Mouse (Mus musculus): Measurements from ENCODE around the gene Coro7. TPM values are rescaled to one million over a fixed set of nuclear protein-coding genes. Genes with fewer than 3 reads are reported as not detected.
A peak's percentile ranks its signal among the peaks of the same experiment; 100 is the strongest.
"Not testable (repeated sequence)": the region's sequence is repeated elsewhere in the genome, so short reads cannot be mapped to it uniquely, and the experiment has no call there.

Coro7 gene
- polyA plus RNA-seq, 1 experiment = 104 TPM

DNA sequence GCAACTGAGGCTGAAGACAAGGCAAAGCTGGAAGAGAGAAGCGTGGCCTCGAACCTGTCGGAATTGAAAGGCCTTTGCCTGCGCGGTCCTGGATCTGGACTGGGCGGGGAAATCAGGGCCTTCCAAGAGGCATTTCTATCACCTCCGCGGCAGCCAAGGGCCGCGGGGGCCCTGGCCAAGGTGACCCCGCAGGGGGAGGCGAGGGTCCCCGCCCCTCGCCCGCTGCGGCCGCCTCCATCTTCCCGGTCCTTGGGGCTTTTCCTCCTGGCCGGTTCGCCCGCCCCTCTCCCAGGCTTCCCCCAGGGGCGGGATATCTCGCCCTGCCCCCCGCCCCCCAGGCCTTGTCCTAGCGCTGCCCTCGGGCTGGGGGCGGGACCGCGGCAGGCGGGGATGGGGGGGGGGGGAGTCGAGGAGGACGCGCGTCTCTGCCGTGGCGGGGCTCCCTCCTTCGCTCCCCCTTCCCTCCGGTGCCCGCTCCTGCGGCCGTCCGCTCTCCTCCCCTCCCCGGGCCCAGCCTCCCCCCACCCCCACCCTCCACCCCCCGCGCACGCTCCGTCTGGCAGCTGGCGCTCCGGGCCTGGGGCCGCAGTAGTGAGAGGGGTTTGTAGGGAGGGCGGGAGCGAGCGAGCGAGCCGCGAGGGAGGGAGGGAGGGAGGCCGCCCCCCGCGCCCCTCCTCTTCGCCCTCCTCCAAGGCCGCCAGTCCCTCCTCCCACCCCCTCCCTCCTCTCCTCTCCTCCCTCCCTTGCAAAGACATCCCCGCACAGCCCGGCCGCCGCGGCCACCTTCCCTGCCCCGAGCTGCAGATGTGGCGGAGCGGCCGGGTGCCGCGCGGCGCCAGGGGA is 85.4 kb downstream of the Coro7 start, which contains the start of gene Glis2:
Gene Glis2, plus strand, starts transcription at position 743 of the 843 bp plus-strand sequence.
- peaks cover 45% of the 10 kb centered on the region for H3K4me1 ChIP-seq
- no peaks in the 10 kb centered on the region for H3K36me3 ChIP-seq (replicated peaks; ENCODE audit: low read length)
- H3K9me3 ChIP-seq = no peaks in the 10 kb centered on the region
- peak within 1 kb of the TSS; percentile 91 for H3K4me3 ChIP-seq (replicated peaks)
- TF ChIP-seq GATA1 (IDR thresholded peaks at IDR 0.05; ENCODE audit: borderline replicate concordance, low read length) (no peak), FLI1 (IDR thresholded peaks at IDR 0.05; ENCODE audit: low read length) (no peak)
- peaks cover 65% of the 10 kb centered on the region for H3K27me3 ChIP-seq (replicated peaks)

DNA sequence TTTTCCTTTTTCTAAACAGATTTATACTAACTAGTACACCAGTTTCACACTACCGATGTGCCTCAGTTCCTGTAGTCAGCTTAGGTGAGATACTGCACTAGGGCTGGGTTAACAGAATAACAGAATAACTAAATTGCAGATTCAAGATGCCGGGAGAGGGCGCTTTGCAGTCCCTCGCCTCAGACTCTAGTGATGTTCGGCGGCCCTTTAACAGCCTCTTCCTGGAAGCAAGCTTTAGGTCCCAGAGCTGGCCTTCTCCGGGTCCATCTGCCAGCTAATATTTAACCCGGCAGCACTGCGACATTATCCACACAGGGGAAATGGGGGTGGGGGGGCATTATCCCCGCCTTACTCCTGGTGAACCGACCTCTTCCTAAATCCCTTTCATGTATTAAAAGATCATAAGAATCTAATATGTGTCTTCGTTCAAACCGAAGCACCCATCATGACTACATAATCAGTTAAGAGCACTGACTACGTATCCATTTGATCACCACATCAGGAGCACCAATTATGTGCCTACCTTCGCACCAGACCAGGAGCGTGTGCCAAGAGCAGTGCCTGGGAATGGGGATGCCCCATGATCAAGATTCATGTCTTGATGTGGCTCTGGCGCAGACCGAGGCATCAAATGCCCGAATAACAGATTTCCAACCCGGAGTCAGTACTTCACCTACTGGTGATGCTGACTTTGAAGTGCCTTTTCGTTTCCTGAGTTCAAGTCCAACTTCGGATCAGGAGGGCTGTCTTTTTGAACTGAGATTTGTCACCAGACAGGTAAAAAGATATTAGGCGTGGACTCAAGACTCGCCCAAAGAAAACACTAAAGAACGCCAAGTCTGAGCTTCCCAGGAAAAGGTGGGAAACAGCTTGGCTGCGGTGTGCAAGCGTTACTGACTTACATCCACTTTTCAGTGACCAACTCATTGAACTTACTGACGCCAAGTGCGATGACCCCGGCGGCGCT is 86.4 kb downstream of the Coro7 start:
- TF ChIP-seq GATA1 (IDR thresholded peaks at IDR 0.05; ENCODE audit: borderline replicate concordance, low read length) (no peak), FLI1 (IDR thresholded peaks at IDR 0.05; ENCODE audit: low read length) (no peak)
- peak overlapping the region; percentile 91 for H3K4me3 ChIP-seq (replicated peaks)

DNA sequence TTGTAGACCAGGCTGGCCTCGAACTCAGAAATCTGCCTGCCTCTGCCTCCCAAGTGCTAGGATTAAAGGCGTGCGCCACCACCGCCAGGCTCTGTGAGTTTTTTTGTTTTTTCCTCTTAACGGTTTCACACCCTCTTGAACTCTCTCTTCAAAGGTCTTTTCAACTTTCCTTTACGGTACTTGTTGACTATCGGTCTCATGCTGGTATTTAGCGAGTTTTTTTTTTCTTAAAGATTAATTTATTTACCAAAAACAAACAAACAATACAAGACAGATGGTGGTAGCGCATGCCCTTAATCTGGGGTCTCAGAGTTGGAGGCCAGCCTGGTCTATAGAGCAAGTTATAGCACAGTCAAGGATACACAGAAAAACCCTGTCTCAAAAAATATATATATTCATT is 89.3 kb downstream of the Coro7 start:
- no peak for TF ChIP-seq FLI1 (IDR thresholded peaks at IDR 0.05; ENCODE audit: low read length)
- no peak for TF ChIP-seq GATA1 (IDR thresholded peaks at IDR 0.05; ENCODE audit: borderline replicate concordance, low read length)
- Histone ChIP-seq H3K27me3 (replicated peaks) (peaks cover 26% of the 10 kb centered on the region), H3K4me3 (replicated peaks) (no peak overlapping the region), H3K4me1 (peaks cover 44% of the 10 kb centered on the region), H3K9me3 (no peaks in the 10 kb centered on the region), H3K36me3 (replicated peaks; ENCODE audit: low read length) (no peaks in the 10 kb centered on the region)

More for the DNA sequence above, 86.4 kb downstream of the Coro7 start:
- no peaks in the 10 kb centered on the region for H3K9me3 ChIP-seq
- H3K36me3 ChIP-seq (replicated peaks; ENCODE audit: low read length) = no peaks in the 10 kb centered on the region
- H3K27me3 ChIP-seq (replicated peaks) = peaks cover 55% of the 10 kb centered on the region
- peaks cover 36% of the 10 kb centered on the region for H3K4me1 ChIP-seq

DNA sequence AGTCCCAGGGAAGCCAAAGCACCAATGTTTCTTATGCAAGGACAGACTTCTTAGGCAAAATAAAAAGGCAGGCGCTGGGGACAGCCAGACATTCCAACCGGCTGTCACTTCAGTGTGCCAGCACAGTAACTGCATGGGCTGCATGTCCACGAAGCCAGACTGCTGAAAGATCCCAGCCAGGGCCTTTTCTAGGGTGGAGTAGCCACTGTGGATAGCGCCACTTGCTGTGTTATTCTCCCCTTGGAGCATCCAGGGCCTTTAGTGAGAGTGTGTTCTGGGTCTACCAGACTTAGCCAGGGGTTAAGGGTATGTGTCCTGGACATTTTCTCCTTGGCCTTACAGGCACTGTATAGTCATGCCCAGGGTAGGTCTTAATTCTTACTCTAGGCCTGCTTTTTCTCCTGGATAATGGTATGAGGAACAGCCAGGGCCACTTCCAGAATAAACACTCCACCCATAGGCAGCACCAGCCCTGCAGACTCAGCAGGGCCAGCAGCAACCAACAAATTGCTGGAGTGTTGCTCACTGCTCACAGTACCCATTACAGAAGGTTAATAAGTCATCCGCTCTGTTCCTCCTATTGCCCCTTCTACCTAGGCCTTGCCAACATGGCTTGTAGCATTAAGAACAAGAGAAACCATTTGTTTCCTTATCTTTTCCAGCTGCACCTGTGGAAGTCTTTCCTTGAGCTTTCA is 91.9 kb downstream of the Coro7 start:
- Histone ChIP-seq H3K36me3 (replicated peaks; ENCODE audit: low read length) (no peaks in the 10 kb centered on the region), H3K27me3 (replicated peaks) (peaks cover 3% of the 10 kb centered on the region), H3K4me3 (replicated peaks) (peak overlapping the region; percentile 74), H3K4me1 (peaks cover 40% of the 10 kb centered on the region), H3K9me3 (no peaks in the 10 kb centered on the region)
- no peak for TF ChIP-seq FLI1 (IDR thresholded peaks at IDR 0.05; ENCODE audit: low read length)
- TF ChIP-seq GATA1 (IDR thresholded peaks at IDR 0.05; ENCODE audit: borderline replicate concordance, low read length) = no peak

DNA sequence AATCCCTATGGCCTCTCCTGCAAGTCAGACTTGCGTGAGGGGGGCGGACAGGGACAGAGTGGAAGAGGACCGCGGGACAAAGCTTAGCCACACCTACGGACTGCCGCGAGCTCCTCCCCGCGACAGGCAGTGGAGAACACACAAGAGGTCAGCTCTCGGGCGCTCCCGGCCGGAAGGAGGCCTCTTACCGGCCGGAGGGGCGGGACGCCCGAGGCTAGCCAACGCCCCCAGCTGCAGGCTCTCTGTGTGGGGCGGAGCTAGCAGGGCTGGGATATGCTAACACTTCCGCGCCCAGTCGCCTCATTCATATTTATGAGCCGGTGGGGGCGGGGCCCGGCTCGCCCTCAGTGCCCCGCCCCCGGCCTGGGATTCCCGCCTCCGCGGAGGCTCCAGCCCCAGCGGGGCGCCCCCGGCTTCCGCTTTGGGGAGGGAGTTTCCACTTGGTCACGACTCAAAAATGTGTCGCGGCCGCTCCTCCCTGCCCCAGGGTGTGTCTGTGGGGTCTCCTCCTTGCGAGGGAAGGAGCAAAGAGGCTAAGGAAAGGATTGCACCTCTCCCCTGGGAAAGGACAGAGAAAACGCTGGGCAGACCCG is 93.0 kb downstream of the Coro7 start:
- H3K4me1 ChIP-seq = peaks cover 40% of the 10 kb centered on the region
- peak overlapping the region; percentile 91 for H3K4me3 ChIP-seq (replicated peaks)
- no peaks in the 10 kb centered on the region for H3K9me3 ChIP-seq
- no peaks in the 10 kb centered on the region for H3K27me3 ChIP-seq (replicated peaks)
- no peaks in the 10 kb centered on the region for H3K36me3 ChIP-seq (replicated peaks; ENCODE audit: low read length)
- TF ChIP-seq GATA1 (IDR thresholded peaks at IDR 0.05; ENCODE audit: borderline replicate concordance, low read length) (no peak), FLI1 (IDR thresholded peaks at IDR 0.05; ENCODE audit: low read length) (peak; percentile 45; the same call in 1 of the 2 replicates)

DNA sequence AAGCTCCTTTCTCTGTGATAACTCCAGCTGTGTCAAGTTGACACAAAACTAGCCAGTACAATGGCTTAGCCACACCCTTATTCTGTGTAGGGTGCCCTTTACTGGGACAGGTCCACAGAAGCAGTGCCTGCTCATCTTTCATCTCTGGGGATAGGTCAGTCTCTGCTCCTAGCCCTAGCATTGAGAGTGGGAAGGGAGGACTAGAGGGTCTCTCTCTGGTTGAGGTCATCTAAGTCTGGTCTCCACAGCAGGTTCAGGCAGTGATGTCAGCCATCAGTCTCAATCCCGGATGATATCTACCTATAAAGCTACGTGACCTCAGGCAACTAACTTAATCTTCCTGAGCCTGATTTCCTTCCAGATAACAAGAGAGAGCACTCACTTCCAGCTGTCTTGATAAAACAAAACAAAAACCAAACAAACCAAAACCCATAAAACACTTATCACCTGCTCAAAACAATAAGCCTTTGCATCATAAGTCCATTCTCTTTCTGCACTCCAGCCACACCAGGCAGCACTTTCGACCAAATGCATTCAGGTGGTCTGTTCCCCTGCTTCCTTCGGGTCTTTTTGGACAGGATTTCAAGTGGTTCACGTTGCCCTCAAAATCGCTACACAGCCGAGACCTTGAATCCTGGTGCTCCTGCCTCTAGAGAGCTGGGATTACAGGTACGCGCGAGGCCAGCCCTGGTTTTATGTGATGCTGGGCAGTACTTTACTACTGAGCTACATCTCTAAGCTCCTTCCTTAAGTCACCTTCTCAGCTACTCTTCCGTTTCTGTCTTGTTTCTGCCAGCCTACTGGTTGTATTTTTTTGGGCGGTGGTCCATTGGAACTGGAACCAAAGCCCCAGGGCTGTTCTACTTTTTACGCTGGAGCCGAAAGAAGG is 93.7 kb downstream of the Coro7 start:
- Histone ChIP-seq H3K36me3 (replicated peaks; ENCODE audit: low read length) (no peaks in the 10 kb centered on the region), H3K9me3 (no peaks in the 10 kb centered on the region), H3K4me3 (replicated peaks) (peak overlapping the region; percentile 91), H3K27me3 (replicated peaks) (no peaks in the 10 kb centered on the region), H3K4me1 (peaks cover 40% of the 10 kb centered on the region)
- no peak for TF ChIP-seq GATA1 (IDR thresholded peaks at IDR 0.05; ENCODE audit: borderline replicate concordance, low read length)
- TF ChIP-seq FLI1 (IDR thresholded peaks at IDR 0.05; ENCODE audit: low read length) = no peak

DNA sequence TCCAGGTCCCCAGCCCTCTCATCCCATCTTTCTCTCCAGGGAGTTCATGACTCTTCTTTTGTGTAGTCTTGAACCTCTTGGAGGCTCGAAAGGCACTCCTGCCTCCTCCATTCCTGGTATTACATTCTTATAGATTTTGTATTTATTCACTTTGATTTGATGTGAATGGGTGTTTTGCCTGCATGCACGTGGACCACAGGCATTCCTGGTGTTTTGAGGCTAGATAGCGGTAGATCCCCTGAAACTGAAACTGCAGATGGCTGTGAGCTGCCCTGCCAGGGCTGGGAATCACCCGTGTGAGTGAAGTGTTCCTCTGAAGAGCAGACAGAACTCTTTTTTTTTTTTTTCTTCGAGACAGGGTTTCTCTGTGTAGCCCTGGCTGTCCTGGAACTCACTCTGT is 95.1 kb downstream of the Coro7 start:
- Histone ChIP-seq H3K36me3 (replicated peaks; ENCODE audit: low read length) (no peaks in the 10 kb centered on the region), H3K9me3 (no peaks in the 10 kb centered on the region), H3K4me3 (replicated peaks) (peak overlapping the region; percentile 69), H3K4me1 (peaks cover 40% of the 10 kb centered on the region), H3K27me3 (replicated peaks) (no peaks in the 10 kb centered on the region)
- TF ChIP-seq FLI1 (IDR thresholded peaks at IDR 0.05; ENCODE audit: low read length) (no peak), GATA1 (IDR thresholded peaks at IDR 0.05; ENCODE audit: borderline replicate concordance, low read length) (no peak)

DNA sequence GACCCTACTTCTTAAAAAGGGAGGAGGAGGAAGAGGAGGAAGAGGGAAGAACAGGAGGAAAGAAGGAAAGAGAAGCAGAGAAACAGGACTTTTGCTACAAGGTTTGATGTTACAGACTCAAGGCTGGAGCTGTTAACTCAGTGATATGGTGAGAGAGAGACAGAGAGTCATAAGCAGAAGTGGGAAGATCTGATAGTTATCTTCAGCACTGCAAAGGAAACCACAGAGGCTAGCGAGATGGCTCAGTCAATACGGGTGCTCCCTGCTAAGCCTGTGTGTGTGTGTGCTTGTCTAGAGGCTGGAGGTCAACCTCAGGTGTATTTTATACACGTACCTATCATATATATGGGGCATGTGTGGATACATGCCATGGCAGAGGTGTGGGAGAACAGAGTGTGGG is 95.8 kb downstream of the Coro7 start:
- H3K27me3 ChIP-seq (replicated peaks) = peaks cover 3% of the 10 kb centered on the region
- H3K36me3 ChIP-seq (replicated peaks; ENCODE audit: low read length) = no peaks in the 10 kb centered on the region
- H3K9me3 ChIP-seq = no peaks in the 10 kb centered on the region
- TF ChIP-seq FLI1 (IDR thresholded peaks at IDR 0.05; ENCODE audit: low read length) = no peak
- no peak for TF ChIP-seq GATA1 (IDR thresholded peaks at IDR 0.05; ENCODE audit: borderline replicate concordance, low read length)
- H3K4me3 ChIP-seq (replicated peaks) = peak overlapping the region; percentile 38
- H3K4me1 ChIP-seq = peaks cover 43% of the 10 kb centered on the region

DNA sequence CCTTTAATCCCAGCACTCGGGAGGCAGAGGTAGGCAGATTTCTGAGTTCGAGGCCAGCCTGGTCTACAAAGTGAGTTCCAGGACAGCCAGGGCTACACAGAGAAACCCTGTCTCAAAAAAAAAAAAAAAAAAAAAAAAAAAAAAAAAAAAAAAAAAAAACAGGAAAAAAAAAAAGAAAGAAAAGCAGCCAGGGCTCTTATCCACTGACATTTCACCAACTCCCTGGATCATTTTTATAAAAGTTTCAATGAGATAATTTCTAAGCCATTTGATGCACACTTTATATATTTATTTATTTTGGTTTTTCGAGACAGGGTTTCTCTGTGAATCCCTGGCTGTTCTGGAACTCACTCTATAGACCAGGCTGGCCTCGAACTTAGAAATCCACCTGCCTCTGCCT is 98.4 kb downstream of the Coro7 start:
- H3K4me1 ChIP-seq = peaks cover 49% of the 10 kb centered on the region
- not testable (repeated sequence) for H3K36me3 ChIP-seq (replicated peaks; ENCODE audit: low read length); H3K9me3 ChIP-seq; H3K27me3 ChIP-seq (replicated peaks); H3K4me3 ChIP-seq (replicated peaks)
